Mouse (Mus musculus) v-Abl transformed pro-B cells (cell line): ENCODE measurements around the gene Cst3.

Experiments
- in situ Hi-C, 2 experiments: fragments of 400-800 bp; cut with MboI; formaldehyde crosslinking; loops; one replicate each; pipeline ENCODE4 v1.15.1; 2025; ENCODE audit not compliant: unreplicated experiment in 2 of 2

The Cst3 gene

GRCm38 (mm10) chr2:148861693-148862092 is 13.8 kb downstream of the Cst3 start:
- in situ Hi-C loops: no loop called here

- in situ Hi-C loops: no loop called here
Measured at GRCm38 (mm10) chr2:148860993-148861392, 14.5 kb downstream of the Cst3 start.

DNA sequence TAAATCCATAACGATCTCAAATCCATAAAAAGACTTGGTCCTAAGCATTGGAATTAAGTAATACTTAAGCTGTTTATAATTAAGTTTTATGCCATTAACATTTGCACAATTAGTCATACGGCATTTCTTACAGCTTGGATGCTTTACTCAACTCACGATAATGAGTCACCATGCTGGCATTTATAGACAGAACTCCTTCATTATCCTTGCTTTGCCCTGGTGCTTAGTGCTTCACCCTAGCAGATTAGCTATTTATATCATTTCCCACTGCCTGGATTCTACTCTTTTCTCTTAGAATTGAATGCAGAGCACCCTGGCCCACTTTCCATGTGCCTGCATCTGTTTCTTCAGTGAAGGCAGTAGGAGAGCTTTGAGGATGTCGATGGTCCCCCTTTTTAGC is 18.0 kb downstream of the Cst3 start:
- in situ Hi-C loops: no loop called here

- in situ Hi-C loops: no loop called here
Measured at GRCm38 (mm10) chr2:148856630-148857400, 18.7 kb downstream of the Cst3 start.

DNA sequence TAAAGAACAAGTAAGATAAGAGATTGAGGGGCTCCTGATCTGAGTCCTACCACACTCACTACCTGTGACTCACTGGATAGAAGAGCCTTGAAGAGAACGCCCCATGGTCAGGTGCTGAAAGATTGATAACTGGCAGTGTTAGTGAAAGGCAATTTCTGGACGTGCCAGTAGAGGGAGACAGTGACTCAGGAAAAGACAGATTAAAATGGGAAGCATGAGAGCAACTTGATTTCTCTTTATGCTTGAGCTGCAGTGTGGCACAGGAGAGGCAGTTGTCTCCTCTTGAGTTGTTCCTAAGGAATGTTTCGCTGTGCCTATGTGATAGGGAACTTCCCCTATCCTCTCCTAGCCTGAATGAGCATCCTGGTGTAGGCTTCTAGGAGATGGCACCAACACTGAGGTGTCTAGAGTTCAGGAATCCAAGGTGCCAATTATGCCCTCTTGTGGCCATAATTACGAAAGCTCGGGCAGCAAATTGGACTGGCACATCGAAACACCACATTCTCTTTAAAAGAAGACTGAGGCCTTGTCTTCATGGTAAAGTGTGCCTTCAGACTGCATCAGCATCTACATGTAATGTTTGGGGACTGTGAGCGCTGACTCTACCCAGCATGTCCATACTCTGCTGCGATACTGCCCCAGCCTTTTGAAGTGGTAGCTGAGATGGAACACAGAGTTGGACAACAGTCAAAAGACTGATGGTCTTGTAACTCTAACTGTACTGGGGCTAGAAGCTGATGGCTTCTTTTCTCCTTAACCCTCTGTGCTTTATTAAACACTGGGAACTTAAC is 24.2 kb downstream of the Cst3 start:
- in situ Hi-C loops: loop anchor here (5.0 kb wide), 2 partner anchors 51 to 99 kb away; partner anchors contain the start of gene Cstl1 (in 2 of the 2)

- in situ Hi-C loops: no loop called here
Measured at GRCm38 (mm10) chr2:148839224-148839623, 36.3 kb downstream of the Cst3 start.

- in situ Hi-C loops: no loop called here
Measured at GRCm38 (mm10) chr2:148838075-148838777, 37.3 kb downstream of the Cst3 start.

GRCm38 (mm10) chr2:148834912-148835311 is 40.6 kb downstream of the Cst3 start, which contains the start of gene Cst9:
TSS of gene Cst9 (plus strand) at chr2:148835147.
- in situ Hi-C loops: no loop called here

DNA sequence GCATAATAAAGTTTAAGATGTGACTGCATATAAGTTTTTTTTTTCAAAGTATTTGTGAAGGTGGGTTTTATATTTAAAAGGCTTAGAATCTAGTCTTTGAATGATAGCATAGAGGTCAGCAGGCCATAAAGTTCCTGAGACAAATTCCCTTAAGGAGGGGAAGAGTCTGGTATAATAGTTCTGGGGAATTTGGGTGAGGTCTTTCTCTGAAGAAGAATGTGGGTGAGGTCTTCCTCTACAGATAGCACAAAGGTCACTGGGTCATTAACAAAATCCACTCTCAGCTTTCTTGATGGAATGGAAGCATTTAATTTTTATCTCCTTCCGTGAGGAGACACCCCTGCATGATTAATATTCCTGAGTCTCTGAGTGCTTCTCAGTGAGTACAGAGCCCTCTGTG is 49.5 kb downstream of the Cst3 start:
- in situ Hi-C loops: no loop called here
